Mouse (Mus musculus) embryonic facial prominence, embryonic 14.5 days (tissue): ENCODE measurements around the gene Gucy2c. TPM values are rescaled to one million over a fixed set of nuclear protein-coding genes. Genes with fewer than 3 reads are reported as not detected.
A peak's percentile ranks its signal among the peaks of the same experiment; 100 is the strongest.

Experiments used
- ATAC-seq: fragments of 200-750 bp; cut with Nextera tagmentation; 2 replicates; pipeline ENCODE4 v1.8.0; 2017; ENCODE audit warnings: low read depth, moderate number of reproducible peaks, moderate TSS enrichment
- DNase-seq: peaks from one replicate; pipeline ENCODE4 v3.0.0-alpha.2; 2015; ENCODE audit warnings: low spot score
- H3K27ac ChIP-seq: fragments of 300-500 bp; sonication (generic); replicated peaks from 2 replicates; pipeline ENCODE4 v1.5.1; 2014; ENCODE audit warnings: low read depth, mild to moderate bottlenecking, low read length, moderate library complexity
- H3K27me3 ChIP-seq: fragments of 300-500 bp; sonication (generic); replicated peaks from 2 replicates; pipeline ENCODE4 v1.6.1; 2014; ENCODE audit warnings: low read length; ENCODE audit not compliant: control insufficient read depth, insufficient read depth
- H3K36me3 ChIP-seq: fragments of 300-500 bp; sonication (generic); 2 replicates; pipeline ENCODE4 v1.6.1; 2014; ENCODE audit warnings: low read length, mixed read lengths; ENCODE audit not compliant: control insufficient read depth, insufficient read depth
- H3K4me1 ChIP-seq: fragments of 300-500 bp; sonication (generic); 2 replicates; pipeline ENCODE4 v1.6.1; 2014; ENCODE audit warnings: antibody characterized with exemption, low read length; ENCODE audit not compliant: control insufficient read depth, insufficient read depth
- H3K4me2 ChIP-seq: fragments of 300-500 bp; sonication (generic); 2 replicates; pipeline ENCODE4 v1.6.1; 2014; ENCODE audit warnings: low read depth, mild to moderate bottlenecking, low read length, moderate library complexity, mixed read lengths
- H3K4me3 ChIP-seq: fragments of 300-500 bp; sonication (generic); 2 replicates; pipeline ENCODE4 v1.5.1; 2014; ENCODE audit warnings: low read depth, mild to moderate bottlenecking, low read length
- H3K9ac ChIP-seq: fragments of 300-500 bp; sonication (generic); 2 replicates; pipeline ENCODE4 v1.6.1; 2014; ENCODE audit warnings: low read depth, mild to moderate bottlenecking, low read length, moderate library complexity, mixed read lengths
- H3K9me3 ChIP-seq: fragments of 300-500 bp; sonication (generic); 2 replicates; pipeline ENCODE4 v1.6.1; 2016; ENCODE audit warnings: low read length; ENCODE audit not compliant: control insufficient read depth
- WGBS: fragments of 180-500 bp; shearing (Covaris S2); extraction: QIAGEN DNeasy Blood & Tissue Kit; methylation state at CpG from one replicate; pipeline ENCODE4 v1.1.7; 2014; 5-methylcytosine and 5-hydroxymethylcytosine counted together
- polyA plus RNA-seq: library from polyadenylated mRNA; unstranded; fragments of >200 nt; fragmentation: Nextera tagmentation; extraction: Ambion mirVana; gene quantifications from 2 replicates; pipeline ENCODE4 v1.2.1, GENCODE M21; 2014

The Gucy2c gene
- polyA plus RNA-seq, 1 experiment from 2014 or later: 0.15 TPM

DNA sequence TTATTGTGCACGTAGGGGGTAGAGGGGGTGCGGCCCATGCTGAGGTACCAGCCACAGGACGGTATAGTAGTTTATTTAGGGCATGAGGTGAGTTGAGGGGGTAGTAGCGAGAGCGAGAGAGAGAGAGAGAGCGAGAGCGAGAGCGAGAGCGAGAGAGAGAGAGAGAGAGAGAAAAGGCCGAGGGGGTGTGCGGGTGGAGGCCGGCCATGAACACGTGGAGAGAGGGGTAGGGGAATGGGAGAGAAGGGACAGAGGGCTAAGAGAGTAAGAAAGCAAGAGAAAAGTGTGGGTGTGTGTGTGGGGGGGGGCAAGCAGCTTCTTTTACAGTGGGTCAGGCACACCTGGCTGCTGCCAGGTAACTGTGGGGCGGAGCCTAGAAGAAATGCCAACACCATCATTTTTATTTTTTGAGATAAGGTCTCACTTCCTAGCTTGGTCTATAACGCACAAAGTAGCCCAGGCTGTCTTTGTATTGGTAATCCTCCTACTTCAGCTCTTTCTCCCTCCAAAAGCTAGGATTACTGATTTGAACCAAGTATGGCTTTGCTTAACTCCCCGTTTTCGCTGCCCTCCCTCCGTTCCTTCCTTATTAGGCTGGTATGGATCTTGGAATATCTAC lies 25.9 kb upstream of the Gucy2c start:
- peaks cover 7% of the 10 kb centered on the region for H3K36me3 ChIP-seq
- H3K4me2 ChIP-seq: peak overlapping the region; percentile 95
- H3K4me3 ChIP-seq: peak overlapping the region; percentile 78
- H3K9ac ChIP-seq: peak overlapping the region; percentile 53
- peak overlapping the region; percentile 74 for H3K27ac ChIP-seq
- 31% methylated on average over 18 of the region's 18 CpGs for WGBS
- H3K9me3 ChIP-seq: no peaks in the 10 kb centered on the region
- no peaks in the 10 kb centered on the region for H3K27me3 ChIP-seq
- ATAC-seq (no peak), DNase-seq (no peak)
- peaks cover 26% of the 10 kb centered on the region for H3K4me1 ChIP-seq

DNA sequence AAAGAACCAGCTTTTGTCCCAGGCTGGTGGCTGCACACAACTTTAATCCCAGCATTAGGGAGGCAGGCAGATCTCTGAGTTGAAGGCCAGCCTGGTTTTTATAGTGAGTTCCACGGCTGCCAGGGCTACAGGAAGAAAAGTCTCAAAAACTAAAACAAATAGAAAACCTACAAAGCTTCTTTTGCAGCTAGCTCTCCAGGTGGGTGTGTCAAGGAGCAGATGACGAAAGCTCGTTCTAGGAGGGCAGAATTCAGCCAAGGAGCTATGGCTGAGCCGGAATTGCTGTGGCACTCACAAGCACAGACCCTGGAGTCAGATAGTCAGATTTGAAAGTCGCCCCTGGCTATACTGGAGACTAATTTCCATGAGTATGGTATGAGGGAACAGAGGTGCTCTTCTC lies 25.3 kb upstream of the Gucy2c start:
- ATAC-seq (no peak), DNase-seq (no peak)
- WGBS: 62% methylated on average over 5 of the region's 5 CpGs
- H3K27me3 ChIP-seq: no peaks in the 10 kb centered on the region
- H3K4me3 ChIP-seq: peak overlapping the region; percentile 78; the same call in 1 of the 2 replicates
- H3K9me3 ChIP-seq: no peaks in the 10 kb centered on the region
- peaks cover 26% of the 10 kb centered on the region for H3K4me1 ChIP-seq
- H3K9ac ChIP-seq: no peak overlapping the region
- peak overlapping the region; percentile 18; the same call in 1 of the 2 replicates for H3K27ac ChIP-seq
- H3K4me2 ChIP-seq: peak overlapping the region; percentile 95; the same call in 1 of the 2 replicates
- H3K36me3 ChIP-seq: no peaks in the 10 kb centered on the region

GRCm38 (mm10) chr6:136805409-136805775 lies 23.8 kb upstream of the Gucy2c start:
- Histone ChIP-seq H3K36me3 (no peaks in the 10 kb centered on the region), H3K9ac (no peak overlapping the region), H3K4me3 (no peak overlapping the region), H3K4me2 (peak overlapping the region; percentile 78), H3K27ac (peak overlapping the region; percentile 100), H3K27me3 (no peaks in the 10 kb centered on the region), H3K9me3 (no peaks in the 10 kb centered on the region), H3K4me1 (peaks cover 26% of the 10 kb centered on the region)
- DNase-seq (no peak), ATAC-seq (no peak)
- whole genome bisulfite sequencing: 86% methylated on average over 1 of the region's 1 CpGs

- Histone ChIP-seq H3K4me1 (peaks cover 26% of the 10 kb centered on the region), H3K27me3 (no peaks in the 10 kb centered on the region), H3K36me3 (no peaks in the 10 kb centered on the region), H3K4me2 (peak overlapping the region; percentile 78), H3K27ac (peak overlapping the region; percentile 100), H3K9me3 (no peaks in the 10 kb centered on the region), H3K9ac (peak overlapping the region; percentile 93), H3K4me3 (peak overlapping the region; percentile 67)
- ATAC-seq (no peak), DNase-seq (peak; percentile 45)
- 28% methylated on average over 9 of the region's 9 CpGs for WGBS
Observed at GRCm38 (mm10) chr6:136804705-136805408, 23.3 kb upstream of the Gucy2c start.

DNA sequence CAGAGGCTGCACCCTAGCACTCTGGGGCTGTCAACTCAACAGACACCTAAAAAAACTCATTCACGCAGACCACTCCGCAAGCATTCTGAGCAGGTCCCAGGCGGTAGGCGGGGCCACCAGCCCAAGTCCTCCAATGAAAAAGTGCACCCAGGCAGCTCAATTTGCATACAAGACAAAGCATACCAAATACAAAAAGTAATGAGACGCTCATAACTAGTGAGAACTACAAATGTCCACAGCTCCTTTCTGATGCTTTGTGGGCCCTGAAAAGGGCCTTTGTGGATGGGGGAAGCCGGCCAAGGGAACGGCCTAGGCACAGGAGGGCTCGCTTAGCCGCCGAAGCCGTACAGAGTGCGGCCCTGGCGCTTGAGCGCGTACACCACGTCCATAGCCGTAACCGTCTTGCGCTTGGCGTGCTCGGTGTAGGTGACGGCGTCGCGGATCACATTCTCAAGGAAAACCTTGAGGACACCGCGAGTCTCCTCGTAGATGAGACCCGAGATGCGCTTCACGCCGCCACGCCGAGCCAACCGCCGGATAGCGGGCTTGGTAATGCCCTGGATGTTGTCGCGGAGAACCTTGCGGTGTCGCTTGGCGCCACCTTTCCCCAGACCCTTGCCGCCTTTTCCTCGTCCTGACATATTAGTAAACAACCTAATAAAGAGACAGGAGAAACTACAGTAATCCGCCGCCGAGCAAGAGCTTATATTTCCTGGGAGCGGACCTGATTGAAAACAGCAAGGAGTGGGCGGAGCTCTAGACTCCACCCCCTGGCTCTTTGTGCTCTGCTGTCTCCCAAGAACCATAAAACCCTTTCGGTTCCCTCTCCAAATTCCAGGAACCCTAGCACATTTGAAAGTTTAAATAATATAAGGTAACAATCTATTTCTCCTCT lies 22.4 kb upstream of the Gucy2c start, which contains the start of gene Hist4h4:
Gene Hist4h4, minus strand, starts transcription at position 677 of the 895 bp plus-strand sequence.
- Histone ChIP-seq H3K27ac (peak within 1 kb of the TSS; percentile 100), H3K27me3 (no peaks in the 10 kb centered on the region), H3K36me3 (no peaks in the 10 kb centered on the region), H3K9me3 (no peaks in the 10 kb centered on the region), H3K9ac (peak within 1 kb of the TSS; percentile 93), H3K4me2 (peak within 1 kb of the TSS; percentile 78), H3K4me3 (peak within 1 kb of the TSS; percentile 67), H3K4me1 (peaks cover 18% of the 10 kb centered on the region)
- peak; percentile 97 for DNase-seq
- peak; percentile 80 for ATAC-seq
- WGBS: under 1% methylated on average over 50 of the region's 50 CpGs

DNA sequence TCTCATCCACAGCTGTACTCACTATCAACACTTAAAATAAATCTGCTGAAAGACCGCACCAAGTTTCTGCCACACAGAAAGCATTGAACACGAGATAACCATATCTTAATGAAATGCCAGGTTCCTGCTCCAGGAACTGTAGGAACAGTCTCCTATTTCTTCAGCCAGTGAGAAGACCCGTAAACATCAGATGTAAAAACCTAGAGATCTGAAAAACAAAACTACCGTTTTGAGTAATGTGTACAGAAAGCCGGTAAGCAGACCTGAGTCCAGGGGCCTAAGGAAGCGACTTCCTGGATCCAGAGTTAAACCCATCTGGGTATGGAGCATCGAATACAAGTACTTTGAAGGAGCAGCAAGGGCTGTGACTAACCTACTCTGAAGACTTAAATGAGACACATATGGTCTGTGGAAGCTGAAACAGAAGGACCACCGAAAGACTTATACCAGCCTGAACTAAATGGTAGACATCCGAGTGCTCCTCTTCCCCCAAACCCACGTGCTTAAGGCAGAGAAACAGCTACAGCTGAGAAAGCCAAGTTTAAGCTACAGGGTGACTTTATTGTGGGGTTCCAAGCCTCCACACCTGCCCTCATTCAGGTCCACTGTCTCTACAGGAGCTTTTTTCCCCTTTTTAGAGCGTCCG lies 21.7 kb upstream of the Gucy2c start:
- Histone ChIP-seq H3K27ac (peak overlapping the region; percentile 100), H3K4me1 (peaks cover 14% of the 10 kb centered on the region), H3K36me3 (no peaks in the 10 kb centered on the region), H3K27me3 (no peaks in the 10 kb centered on the region), H3K9me3 (no peaks in the 10 kb centered on the region), H3K4me3 (peak overlapping the region; percentile 67), H3K4me2 (peak overlapping the region; percentile 78), H3K9ac (peak overlapping the region; percentile 93)
- DNase-seq: no peak
- WGBS: 16% methylated on average over 12 of the region's 12 CpGs
- no peak for ATAC-seq

GRCm38 (mm10) chr6:136801274-136801673 lies 19.7 kb upstream of the Gucy2c start:
- Histone ChIP-seq H3K4me1 (peaks cover 14% of the 10 kb centered on the region), H3K9ac (no peak overlapping the region), H3K36me3 (no peaks in the 10 kb centered on the region), H3K27ac (no peak overlapping the region), H3K4me2 (no peak overlapping the region), H3K27me3 (no peaks in the 10 kb centered on the region), H3K9me3 (no peaks in the 10 kb centered on the region), H3K4me3 (no peak overlapping the region)
- WGBS: 87% methylated on average over 6 of the region's 6 CpGs
- DNase-seq: no peak
- no peak for ATAC-seq

DNA sequence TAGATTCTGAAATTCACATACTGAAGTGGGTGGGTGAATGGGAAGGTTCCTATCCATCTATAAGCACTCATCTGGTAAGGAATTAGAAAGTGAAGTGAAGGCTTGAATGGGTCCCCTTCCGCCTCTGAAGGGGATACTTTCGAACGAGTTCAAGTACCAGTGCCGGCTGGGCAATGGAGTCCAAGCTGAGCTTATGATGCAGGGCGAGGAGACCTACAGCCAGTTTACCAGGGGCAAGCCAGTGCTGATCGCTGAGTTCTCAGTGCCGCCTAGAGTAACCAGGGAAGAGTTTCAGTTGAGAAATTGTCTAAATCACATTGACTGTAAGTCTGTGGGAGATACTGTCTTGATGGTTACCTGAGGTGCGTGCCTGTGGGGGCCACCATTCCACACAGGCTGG lies 19.1 kb upstream of the Gucy2c start:
- Histone ChIP-seq H3K4me3 (no peak overlapping the region), H3K4me2 (no peak overlapping the region), H3K4me1 (peaks cover 14% of the 10 kb centered on the region), H3K9ac (no peak overlapping the region), H3K36me3 (no peaks in the 10 kb centered on the region), H3K27ac (no peak overlapping the region), H3K27me3 (0 out of 2 replicates have a peak, but pooled peaks cover 2% of the 10 kb centered on the region), H3K9me3 (no peaks in the 10 kb centered on the region)
- no peak for ATAC-seq
- 82% methylated on average over 8 of the region's 8 CpGs for WGBS
- DNase-seq: no peak
